Mouse (Mus musculus) liver, embryonic 12.5 days (tissue): ENCODE results near the gene Rnf145. TPM values are rescaled to one million over a fixed set of nuclear protein-coding genes. Genes with fewer than 3 reads are reported as not detected.
A peak's percentile ranks its signal among the peaks of the same experiment; 100 is the strongest.

Experiments
- ATAC-seq: fragments of 200-750 bp; cut with Nextera tagmentation; 2 replicates; pipeline ENCODE4 v1.8.0; 2017; ENCODE audit warnings: moderate number of reproducible peaks, mild to moderate bottlenecking, moderate library complexity
- H3K27ac ChIP-seq: fragments of 300-500 bp; sonication (generic); 2 replicates; pipeline ENCODE4 v1.5.1; 2016; ENCODE audit warnings: mild to moderate bottlenecking
- H3K27me3 ChIP-seq: fragments of 300-500 bp; sonication (generic); replicated peaks from 2 replicates; pipeline ENCODE4 v1.6.1; 2016; ENCODE audit warnings: mild to moderate bottlenecking, moderate library complexity
- H3K36me3 ChIP-seq: fragments of 300-500 bp; sonication (generic); 2 replicates; pipeline ENCODE4 v1.6.1; 2016; ENCODE audit warnings: mild to moderate bottlenecking, moderate library complexity
- H3K4me1 ChIP-seq: fragments of 300-500 bp; sonication (generic); 2 replicates; pipeline ENCODE4 v1.6.1; 2016
- H3K4me2 ChIP-seq: fragments of 300-500 bp; sonication (generic); 2 replicates; pipeline ENCODE4 v1.6.1; 2016; ENCODE audit warnings: mild to moderate bottlenecking, moderate library complexity
- H3K4me3 ChIP-seq: fragments of 300-500 bp; sonication (generic); 2 replicates; pipeline ENCODE4 v1.5.1; 2016; ENCODE audit warnings: mild to moderate bottlenecking, moderate library complexity
- H3K9ac ChIP-seq: fragments of 300-500 bp; sonication (generic); 2 replicates; pipeline ENCODE4 v1.6.1; 2016; ENCODE audit warnings: mild to moderate bottlenecking, moderate library complexity
- H3K9me3 ChIP-seq: fragments of 300-500 bp; sonication (generic); replicated peaks from 2 replicates; pipeline ENCODE4 v1.6.1; 2016; ENCODE audit warnings: mild to moderate bottlenecking, moderate library complexity
- WGBS: fragments of 180-500 bp; shearing (Covaris S2); methylation state at CpG from one replicate; pipeline ENCODE4 v1.1.7; 2016; ENCODE audit not compliant: insufficient replicate concordance; 5-methylcytosine and 5-hydroxymethylcytosine counted together
- polyA plus RNA-seq: library from polyadenylated mRNA; unstranded; fragments of >200 nt; fragmentation: Nextera tagmentation; extraction: Ambion mirVana; gene quantifications from 2 replicates; pipeline ENCODE4 v1.2.1, GENCODE M21; 2016

Gene Rnf145
- 64.7 and 71.1 TPM in 2 replicates for polyA plus RNA-seq

DNA sequence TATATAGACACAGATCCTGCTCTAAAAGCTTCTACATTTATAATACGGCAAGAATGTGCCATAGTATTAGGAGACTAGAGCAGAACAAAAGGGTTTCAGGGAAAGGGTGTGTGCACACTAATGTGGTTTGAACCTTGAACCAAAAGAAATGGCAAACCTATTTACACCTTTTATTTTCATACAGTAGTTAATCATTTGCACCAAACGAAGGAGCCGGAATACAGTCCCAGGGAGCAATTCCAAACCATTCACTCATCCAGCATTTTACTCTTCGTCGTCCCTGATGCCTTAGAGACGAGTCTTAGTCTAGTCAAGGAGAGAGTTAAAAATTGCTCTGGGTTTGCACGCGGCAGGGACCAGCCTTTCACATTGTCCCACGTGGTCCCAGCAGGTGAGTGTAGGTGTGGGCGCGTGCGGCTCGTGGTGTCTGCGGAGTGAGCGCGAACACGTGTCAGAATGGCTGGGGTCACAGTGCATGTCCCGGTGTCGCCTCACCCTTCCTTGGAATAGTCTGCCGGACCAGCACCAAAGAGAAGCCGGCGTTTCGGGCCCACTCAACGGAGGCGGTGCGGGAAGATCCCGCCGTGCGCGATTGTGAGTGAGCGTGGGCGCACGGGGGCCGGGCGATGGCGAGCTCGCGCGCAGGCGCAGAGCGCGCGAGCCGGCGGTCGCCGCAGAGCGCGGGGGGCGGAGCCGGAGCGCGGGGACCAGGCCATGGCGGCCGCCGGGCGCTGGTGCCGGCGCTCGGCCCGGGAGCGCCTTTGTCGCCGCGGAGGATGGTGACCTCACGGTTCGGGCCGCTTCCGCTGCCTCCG, at the start of gene Rnf145:
Rnf145 (plus strand) TSS at position 684 of the 815 bp plus-strand sequence.
- peak within 1 kb of the TSS; percentile 98 for H3K27ac ChIP-seq
- 1% methylated on average over 70 of the region's 70 CpGs for WGBS
- H3K4me3 ChIP-seq, result peak within 1 kb of the TSS; percentile 98
- peaks cover 13% of the 10 kb centered on the region for H3K36me3 ChIP-seq
- no peaks in the 10 kb centered on the region for H3K9me3 ChIP-seq
- no peaks in the 10 kb centered on the region for H3K27me3 ChIP-seq
- peak; percentile 76 for ATAC-seq
- H3K9ac ChIP-seq, result peak within 1 kb of the TSS; percentile 98
- H3K4me1 ChIP-seq, result peaks cover 71% of the 10 kb centered on the region
- H3K4me2 ChIP-seq, result peak within 1 kb of the TSS; percentile 93

DNA sequence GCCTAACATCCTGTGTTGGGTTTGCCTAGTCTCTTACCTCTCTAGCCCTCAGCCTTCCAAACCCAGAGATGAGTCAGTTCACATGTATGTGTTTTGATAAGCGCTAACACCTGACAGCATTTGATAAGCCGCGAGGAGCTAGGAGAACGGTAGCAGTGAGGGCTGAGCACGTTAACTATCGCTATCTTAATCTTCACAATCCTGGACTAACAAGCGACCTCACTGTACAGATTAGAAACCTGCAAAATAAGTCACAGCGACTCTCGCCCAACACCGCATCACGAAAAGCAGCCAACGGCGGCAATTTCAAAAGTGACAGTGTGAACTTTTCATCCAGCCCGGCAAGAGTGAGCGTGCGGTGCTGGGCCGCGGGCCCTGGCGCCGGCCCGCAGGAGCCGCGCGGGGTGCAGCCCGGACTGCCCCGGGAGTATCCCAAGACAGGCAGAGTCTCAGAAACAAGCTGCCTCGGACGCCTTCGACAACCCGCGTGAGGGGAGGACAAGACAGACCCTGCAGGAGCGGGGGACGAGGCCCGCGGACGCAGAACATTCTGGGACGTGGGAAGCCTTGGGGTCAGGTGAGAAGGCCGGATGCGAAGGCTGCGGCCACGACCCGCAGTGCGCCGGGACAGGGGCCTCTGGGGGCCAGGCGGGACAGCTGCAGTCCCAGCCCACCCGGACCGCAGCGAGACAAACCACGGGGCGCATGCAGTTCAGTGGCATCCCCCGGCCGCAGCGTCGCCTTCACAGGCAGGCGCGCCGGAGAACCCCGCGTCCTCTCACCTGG, 48.9 kb upstream of the Rnf145 start:
- peak overlapping the region; percentile 92 for H3K4me2 ChIP-seq
- ATAC-seq, result peak; percentile 90
- WGBS, result under 1% methylated on average over 59 of the region's 59 CpGs
- no peaks in the 10 kb centered on the region for H3K9me3 ChIP-seq
- peak overlapping the region; percentile 86 for H3K4me3 ChIP-seq
- peak overlapping the region; percentile 98 for H3K9ac ChIP-seq
- H3K27ac ChIP-seq, result peak overlapping the region; percentile 100
- no peaks in the 10 kb centered on the region for H3K27me3 ChIP-seq
- peaks cover 62% of the 10 kb centered on the region for H3K4me1 ChIP-seq
- H3K36me3 ChIP-seq, result peaks cover 15% of the 10 kb centered on the region

DNA sequence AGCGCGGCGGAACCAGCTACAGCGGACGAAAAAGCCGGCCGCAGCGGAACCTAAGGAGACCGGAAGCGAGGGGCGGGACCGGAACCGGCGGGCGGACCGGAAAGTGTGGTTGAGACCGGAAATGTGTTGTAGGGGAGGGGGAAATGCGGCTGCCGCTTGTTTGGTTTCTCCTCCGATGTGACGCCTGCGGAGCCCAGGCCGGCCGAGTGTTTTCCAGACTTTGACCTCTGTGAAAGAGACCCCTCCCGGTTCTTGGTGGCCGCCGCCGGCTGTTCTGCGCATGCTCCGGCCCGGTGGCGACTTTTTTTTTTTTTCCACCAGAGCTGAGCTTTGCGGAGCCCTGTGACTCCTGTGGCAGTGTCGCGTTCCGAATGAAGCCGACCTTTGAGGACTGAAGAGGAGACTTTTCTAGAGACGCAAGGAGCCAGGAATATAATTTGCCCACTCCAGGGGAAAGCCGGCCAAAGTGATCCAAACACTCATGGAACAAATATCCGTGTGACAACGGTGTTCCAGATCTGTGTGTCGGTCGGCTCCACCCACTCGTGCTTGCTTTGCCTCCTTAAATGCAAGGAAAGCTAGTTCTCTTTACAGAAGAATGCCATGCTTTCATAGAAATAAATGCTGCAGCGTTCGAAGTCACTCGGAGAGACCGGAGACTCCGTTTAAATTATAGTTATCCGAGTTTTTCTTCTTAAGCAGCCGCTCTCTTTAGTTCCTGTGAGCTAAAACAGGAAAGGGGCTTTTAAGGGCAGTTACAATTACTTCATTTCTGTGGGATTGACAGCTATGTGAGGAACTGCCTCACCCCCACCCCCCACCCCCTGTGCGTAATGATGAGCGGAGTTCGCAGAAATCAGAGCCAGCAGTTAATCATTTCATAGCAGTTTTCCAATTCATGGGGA, 48.1 kb upstream of the Rnf145 start, which contains the start of gene Ublcp1:
Ublcp1 (minus strand) TSS at position 67 of the 905 bp plus-strand sequence.
- ATAC-seq, result peak; percentile 72
- Histone ChIP-seq H3K9ac (peak within 1 kb of the TSS; percentile 98), H3K27me3 (no peaks in the 10 kb centered on the region), H3K4me3 (peak within 1 kb of the TSS; percentile 86), H3K4me2 (peak within 1 kb of the TSS; percentile 92), H3K36me3 (0 out of 2 replicates have a peak, but pooled peaks cover 7% of the 10 kb centered on the region), H3K9me3 (no peaks in the 10 kb centered on the region), H3K4me1 (peaks cover 67% of the 10 kb centered on the region), H3K27ac (peak within 1 kb of the TSS; percentile 100)
- under 1% methylated on average over 54 of the region's 54 CpGs for WGBS

DNA sequence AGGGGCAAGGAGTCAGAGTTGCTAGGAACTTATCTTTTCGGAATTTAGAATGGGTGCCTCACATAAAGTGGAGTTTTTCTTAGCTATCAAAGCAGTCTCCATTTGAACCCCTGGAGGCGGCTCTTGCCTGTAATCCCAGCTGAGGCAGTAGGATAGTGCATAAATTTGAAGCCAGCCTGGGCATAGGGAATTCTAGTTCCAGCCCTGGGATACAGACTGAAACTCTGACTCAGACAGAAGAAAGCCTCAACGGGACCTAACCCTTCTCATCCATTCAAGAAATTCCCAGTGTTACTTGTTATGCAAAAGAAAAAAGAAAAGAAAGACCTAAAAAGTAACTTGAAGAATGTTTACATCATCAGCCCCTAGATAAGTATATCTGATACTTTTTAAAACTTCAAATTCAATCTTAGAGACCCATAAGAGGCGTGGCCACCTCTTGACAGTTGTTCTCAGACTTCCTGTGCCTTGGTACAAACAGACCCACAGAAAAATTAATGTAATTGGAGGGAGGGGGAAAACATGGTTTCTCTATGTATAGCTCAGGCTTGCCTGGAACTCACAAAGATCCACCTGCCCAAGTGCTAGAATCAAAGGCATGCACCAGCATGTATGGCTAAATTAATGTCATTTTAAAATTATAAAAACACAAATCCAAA, 47.3 kb upstream of the Rnf145 start:
- H3K4me2 ChIP-seq, result peak overlapping the region; percentile 92
- H3K9me3 ChIP-seq, result no peaks in the 10 kb centered on the region
- peaks cover 61% of the 10 kb centered on the region for H3K4me1 ChIP-seq
- H3K27me3 ChIP-seq, result no peaks in the 10 kb centered on the region
- 17% methylated on average over 4 of the region's 4 CpGs for WGBS
- 0 out of 2 replicates have a peak, but pooled peaks cover 6% of the 10 kb centered on the region for H3K36me3 ChIP-seq
- H3K4me3 ChIP-seq, result peak overlapping the region; percentile 86
- ATAC-seq, result no peak
- H3K9ac ChIP-seq, result peak overlapping the region; percentile 98
- peak overlapping the region; percentile 100 for H3K27ac ChIP-seq

DNA sequence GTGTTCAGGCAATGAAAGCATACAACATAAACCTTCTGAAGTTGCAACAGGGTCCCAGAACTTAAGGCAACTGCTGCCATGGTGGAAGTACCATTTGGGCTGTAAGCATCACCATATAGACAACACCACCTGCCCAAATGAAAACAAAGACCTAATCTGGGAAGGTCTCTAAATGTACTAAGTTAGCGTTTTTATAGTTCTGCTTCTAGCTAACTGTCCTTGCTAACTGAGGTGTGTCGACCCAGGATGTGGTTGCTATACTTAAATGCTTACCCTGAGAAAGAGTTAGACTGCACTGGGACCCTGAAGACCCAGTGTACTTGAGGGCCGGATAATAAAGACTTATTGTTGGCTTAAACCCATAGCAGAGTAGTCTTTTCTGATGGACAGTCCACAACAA, 43.3 kb upstream of the Rnf145 start:
- Histone ChIP-seq H3K4me3 (no peak overlapping the region), H3K9ac (no peak overlapping the region), H3K9me3 (no peaks in the 10 kb centered on the region), H3K4me1 (peaks cover 32% of the 10 kb centered on the region), H3K4me2 (no peak overlapping the region), H3K27me3 (no peaks in the 10 kb centered on the region), H3K36me3 (0 out of 2 replicates have a peak, but pooled peaks cover 6% of the 10 kb centered on the region), H3K27ac (no peak overlapping the region)
- no peak for ATAC-seq
- 64% methylated on average over 3 of the region's 3 CpGs for WGBS

DNA sequence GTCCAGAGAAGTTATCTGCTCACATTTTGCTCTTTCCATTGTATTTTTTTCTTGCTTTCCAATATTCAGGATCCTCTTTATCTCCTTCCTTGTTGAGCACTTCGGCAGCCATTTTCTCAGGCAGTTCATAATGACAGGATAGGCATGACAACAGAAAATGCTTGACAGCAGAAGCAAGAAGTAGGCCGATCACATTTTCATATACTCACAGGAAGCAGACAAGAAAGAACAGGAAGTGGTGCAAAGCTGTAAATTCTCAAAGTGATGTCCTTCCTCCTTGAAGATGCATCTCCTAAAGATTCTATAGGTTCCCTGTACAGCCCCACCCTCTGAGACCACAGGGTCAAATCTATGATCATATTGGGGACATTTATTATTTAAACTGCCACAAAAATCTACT, 42.3 kb upstream of the Rnf145 start:
- Histone ChIP-seq H3K4me2 (no peak overlapping the region), H3K9me3 (no peaks in the 10 kb centered on the region), H3K9ac (no peak overlapping the region), H3K36me3 (0 out of 2 replicates have a peak, but pooled peaks cover 6% of the 10 kb centered on the region), H3K4me3 (no peak overlapping the region), H3K4me1 (peaks cover 27% of the 10 kb centered on the region), H3K27me3 (no peaks in the 10 kb centered on the region), H3K27ac (no peak overlapping the region)
- 47% methylated on average over 2 of the region's 2 CpGs for WGBS
- ATAC-seq, result no peak

DNA sequence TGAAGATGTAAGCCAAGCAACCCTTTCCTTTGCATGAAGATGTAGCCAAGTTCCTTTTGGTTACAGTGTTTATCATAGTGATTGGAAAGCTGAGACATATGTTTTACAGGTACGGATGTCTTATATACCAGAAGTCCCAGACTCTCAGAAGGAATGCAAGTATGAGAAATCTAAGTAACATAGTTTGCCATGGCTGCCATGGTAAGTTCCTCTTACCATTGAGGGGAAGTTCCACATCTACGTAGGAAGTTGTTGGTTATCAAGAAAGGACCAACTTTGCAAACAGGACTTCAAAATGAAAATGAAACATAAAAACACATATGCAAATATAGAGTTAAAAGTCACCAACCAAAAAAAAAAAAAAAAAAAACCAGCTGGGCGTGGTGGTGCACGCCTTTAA, 40.4 kb upstream of the Rnf145 start:
- Histone ChIP-seq H3K4me2 (no peak overlapping the region), H3K4me1 (peaks cover 10% of the 10 kb centered on the region), H3K9me3 (no peaks in the 10 kb centered on the region), H3K27ac (no peak overlapping the region), H3K36me3 (no peaks in the 10 kb centered on the region), H3K27me3 (no peaks in the 10 kb centered on the region), H3K9ac (no peak overlapping the region), H3K4me3 (no peak overlapping the region)
- WGBS, result 81% methylated on average over 4 of the region's 4 CpGs
- no peak for ATAC-seq

DNA sequence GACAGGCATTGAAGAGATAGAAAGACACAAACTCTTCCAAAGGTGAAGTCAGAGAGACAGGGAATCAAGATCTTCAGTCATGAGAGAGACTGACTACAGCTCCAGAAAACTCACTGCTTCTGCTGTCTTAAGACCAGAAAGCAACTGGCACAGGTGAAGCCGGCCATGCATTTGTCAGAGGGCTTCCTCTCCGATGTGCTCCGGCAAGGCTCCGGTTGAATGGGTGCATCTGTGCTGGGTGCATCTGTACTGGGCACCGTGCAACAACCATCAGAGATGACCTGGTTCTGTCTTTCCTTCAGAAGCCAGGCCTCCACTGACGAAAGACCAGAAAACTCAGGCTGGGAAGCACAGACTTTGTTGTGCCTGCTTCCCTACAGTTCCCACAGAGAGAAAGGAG, 38.5 kb upstream of the Rnf145 start:
- Histone ChIP-seq H3K9me3 (no peaks in the 10 kb centered on the region), H3K4me1 (peaks cover 3% of the 10 kb centered on the region; the same call in 1 of the 2 replicates), H3K36me3 (no peaks in the 10 kb centered on the region), H3K9ac (no peak overlapping the region), H3K4me3 (no peak overlapping the region), H3K27ac (no peak overlapping the region), H3K4me2 (no peak overlapping the region), H3K27me3 (no peaks in the 10 kb centered on the region)
- ATAC-seq, result no peak
- 84% methylated on average over 6 of the region's 6 CpGs for WGBS

DNA sequence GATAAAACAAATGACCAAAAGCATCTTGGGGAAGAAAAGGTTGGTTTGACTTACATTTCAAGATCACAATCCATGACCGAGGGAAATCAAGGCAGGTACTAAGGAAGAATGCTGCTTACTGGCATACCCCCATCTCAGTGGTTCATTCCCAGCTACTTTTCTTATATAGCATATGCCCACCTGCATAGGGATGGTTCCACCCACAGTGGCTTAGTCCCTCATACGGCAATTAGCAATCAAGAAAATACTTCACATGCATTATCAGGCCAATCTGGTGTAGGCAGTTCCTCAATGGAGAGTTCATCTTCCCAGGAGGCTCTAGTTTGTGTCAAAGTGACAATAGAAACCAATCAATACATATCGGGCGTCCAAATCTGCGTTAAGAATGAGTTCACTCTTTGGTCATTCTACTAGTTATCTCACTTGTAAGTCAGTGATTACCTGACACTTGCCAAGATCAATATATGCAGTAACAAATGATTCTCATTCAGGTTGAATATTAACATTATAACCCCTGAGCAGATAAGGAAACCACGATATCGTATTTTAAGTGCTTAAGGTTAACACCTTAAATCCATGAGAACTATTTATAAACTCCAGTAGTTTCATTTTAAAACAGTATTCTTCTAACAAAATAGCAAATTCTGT, 33.6 kb upstream of the Rnf145 start:
- WGBS, result 76% methylated on average over 7 of the region's 7 CpGs
- ATAC-seq, result no peak
- H3K27ac ChIP-seq, result no peak overlapping the region

DNA sequence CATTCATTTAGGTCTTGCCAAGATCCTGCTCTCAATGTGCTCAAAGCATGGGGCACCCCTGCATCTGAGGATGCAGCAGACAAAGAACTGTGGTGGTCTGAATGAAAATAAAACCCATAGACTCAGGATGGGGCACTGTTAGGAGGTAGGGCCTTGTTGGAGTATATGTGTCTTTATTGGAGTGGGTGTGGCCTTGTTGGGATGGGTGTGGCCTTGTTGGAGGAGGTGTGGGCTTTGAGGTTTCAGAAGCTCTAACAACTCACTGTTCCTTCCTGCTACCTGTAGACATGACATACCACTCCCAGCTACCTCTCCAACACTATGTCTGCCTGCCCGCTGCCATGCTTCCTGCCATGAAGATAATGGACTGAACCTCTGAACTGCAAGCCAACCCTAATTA, 29.6 kb upstream of the Rnf145 start:
- H3K36me3 ChIP-seq, result no peaks in the 10 kb centered on the region
- no peaks in the 10 kb centered on the region for H3K9me3 ChIP-seq
- H3K4me3 ChIP-seq, result no peak overlapping the region
- H3K4me1 ChIP-seq, result peaks cover 10% of the 10 kb centered on the region
- 75% methylated on average over 1 of the region's 1 CpGs for WGBS
- no peak overlapping the region for H3K27ac ChIP-seq
- no peak overlapping the region for H3K9ac ChIP-seq
- H3K27me3 ChIP-seq, result no peaks in the 10 kb centered on the region
- ATAC-seq, result peak; percentile 79
- H3K4me2 ChIP-seq, result no peak overlapping the region

More for the DNA sequence above, 33.6 kb upstream of the Rnf145 start:
- Histone ChIP-seq H3K4me1 (peaks cover 9% of the 10 kb centered on the region), H3K4me2 (no peak overlapping the region), H3K27me3 (no peaks in the 10 kb centered on the region), H3K36me3 (no peaks in the 10 kb centered on the region), H3K4me3 (no peak overlapping the region), H3K9me3 (no peaks in the 10 kb centered on the region), H3K9ac (no peak overlapping the region)
